Mouse (Mus musculus) CH12.LX (cell line): ENCODE results near the gene Pax5.

Experiments
- CTCF ChIP-seq, 2 experiments: IDR thresholded peaks in 1 of 2; conservative IDR thresholded peaks in 1 of 2; 2 replicates each; pipeline ENCODE4 v1.5.1; 2011 to 2012; ENCODE audit warnings: low read depth in 2 of 2, low read length in 2 of 2, improper control_type of control experiment in 1 of 2, inconsistent platforms in 1 of 2, mild to moderate bottlenecking in 1 of 2, moderate library complexity in 1 of 2
- EP300 ChIP-seq: IDR thresholded peaks from 2 replicates; pipeline ENCODE4 v1.6.1; 2011; ENCODE audit warnings: low read length, improper control_type of control experiment
- MYC ChIP-seq: IDR thresholded peaks from 2 replicates; pipeline ENCODE4 v1.6.1; 2011; ENCODE audit warnings: low read depth, mild to moderate bottlenecking, improper control_type of control experiment, low read length
- POLR2A ChIP-seq: IDR thresholded peaks from 2 replicates; pipeline ENCODE4 v1.6.1; 2011; ENCODE audit warnings: low read depth, mild to moderate bottlenecking, improper control_type of control experiment, low read length
- POLR2AphosphoS2 ChIP-seq: IDR thresholded peaks from 2 replicates; pipeline ENCODE4 v1.6.1; 2011; ENCODE audit warnings: low read depth, low read length, improper control_type of control experiment
- RAD21 ChIP-seq: IDR thresholded peaks from 2 replicates; pipeline ENCODE4 v1.6.1; 2011; ENCODE audit warnings: low read depth, mild to moderate bottlenecking, low read length, improper control_type of control experiment, moderate library complexity
- SMC3 ChIP-seq: IDR thresholded peaks from 2 replicates; pipeline ENCODE4 v1.6.1; 2011; ENCODE audit warnings: low read depth, low read length, improper control_type of control experiment
- TCF12 ChIP-seq: IDR thresholded peaks from 2 replicates; pipeline ENCODE4 v1.6.1; 2014; ENCODE audit warnings: low read depth, mild to moderate bottlenecking, inconsistent platforms, low read length, improper control_type of control experiment
- ZKSCAN1 ChIP-seq: IDR thresholded peaks from 2 replicates; pipeline ENCODE4 v1.6.1; 2012; ENCODE audit warnings: low read depth, inconsistent platforms, low read length, improper control_type of control experiment, borderline replicate concordance
- ZMIZ1 ChIP-seq: IDR thresholded peaks from 2 replicates; pipeline ENCODE4 v1.6.1; 2012; ENCODE audit warnings: low read depth, mild to moderate bottlenecking, inconsistent platforms, low read length, improper control_type of control experiment

GRCm38 (mm10) chr4:44576786-44577185 lies 133.5 kb downstream of the Pax5 start:
- TF ChIP-seq CTCF (conservative IDR thresholded peaks at IDR 0.05 in 1 of 2, IDR thresholded peaks at IDR 0.05 in 1 of 2; ENCODE audit: low read depth in 2 of 2, low read length in 2 of 2) (no peak), ZKSCAN1 (no peak), POLR2A (no peak), ZMIZ1 (no peak), MYC (0 out of 2 replicates have a peak, but pooled peaks have one; percentile 24), POLR2AphosphoS2 (no peak), RAD21 (no peak), SMC3 (no peak), EP300 (no peak; the same call in 1 of the 2 replicates), TCF12 (no peak)
